Mouse (Mus musculus): ENCODE results near the gene Slc35f6. TPM values are rescaled to one million over a fixed set of nuclear protein-coding genes. Genes with fewer than 3 reads are reported as not detected.

The Slc35f6 gene
- polyA plus RNA-seq, 1 experiment = 29.4 TPM

- no peak overlapping the region for H3K27ac ChIP-seq (ENCODE audit: control insufficient read depth, insufficient read depth, low read depth, low read length)
- H3K27me3 ChIP-seq (ENCODE audit: control insufficient read depth, insufficient read depth, low read length) = no peaks in the 10 kb centered on the region
- H3K4me3 ChIP-seq (ENCODE audit: control insufficient read depth, low read depth, low read length) = no peak overlapping the region
- peaks cover 6% of the 10 kb centered on the region for H3K4me1 ChIP-seq (ENCODE audit: control insufficient read depth, insufficient read depth, low read length)
- no peak for TF ChIP-seq CTCF (IDR thresholded peaks at IDR 0.05; ENCODE audit: control insufficient read depth, insufficient read depth, insufficient replicate concordance, low read depth, low read length)
- TF ChIP-seq POLR2A (IDR thresholded peaks at IDR 0.05; ENCODE audit: control insufficient read depth, low read depth, low read length) = no peak
- no peaks in the 10 kb centered on the region for H3K36me3 ChIP-seq (ENCODE audit: control insufficient read depth, insufficient read depth, low read length)
Observed at GRCm38 (mm10) chr5:30624908-30625307, 22.8 kb upstream of the Slc35f6 start.

DNA sequence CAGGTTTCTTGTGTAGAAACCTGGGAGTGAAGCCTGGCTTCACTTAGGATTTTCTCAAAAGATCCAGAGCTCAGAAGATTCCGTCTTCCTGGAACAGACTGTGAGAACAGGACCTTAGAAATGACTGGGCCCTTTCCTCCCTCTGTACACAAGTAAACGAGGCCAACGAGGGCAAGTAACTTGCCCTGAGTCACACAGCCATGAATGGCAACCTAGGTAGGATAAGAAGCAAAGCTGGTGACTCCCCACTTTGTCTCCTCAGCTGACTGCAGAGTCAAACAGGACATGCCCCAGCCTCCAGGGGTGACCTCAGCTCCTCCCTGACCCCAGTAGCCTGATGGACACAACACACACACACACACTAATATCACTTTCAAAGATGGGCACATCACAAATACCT, 22.4 kb upstream of the Slc35f6 start:
- Histone ChIP-seq H3K4me3 (ENCODE audit: control insufficient read depth, low read depth, low read length) (no peak overlapping the region), H3K36me3 (ENCODE audit: control insufficient read depth, insufficient read depth, low read length) (no peaks in the 10 kb centered on the region), H3K27me3 (ENCODE audit: control insufficient read depth, insufficient read depth, low read length) (no peaks in the 10 kb centered on the region), H3K27ac (ENCODE audit: control insufficient read depth, insufficient read depth, low read depth, low read length) (no peak overlapping the region), H3K4me1 (ENCODE audit: control insufficient read depth, insufficient read depth, low read length) (peaks cover 6% of the 10 kb centered on the region)
- TF ChIP-seq CTCF (IDR thresholded peaks at IDR 0.05; ENCODE audit: control insufficient read depth, insufficient read depth, insufficient replicate concordance, low read depth, low read length) (no peak), POLR2A (IDR thresholded peaks at IDR 0.05; ENCODE audit: control insufficient read depth, low read depth, low read length) (no peak)

DNA sequence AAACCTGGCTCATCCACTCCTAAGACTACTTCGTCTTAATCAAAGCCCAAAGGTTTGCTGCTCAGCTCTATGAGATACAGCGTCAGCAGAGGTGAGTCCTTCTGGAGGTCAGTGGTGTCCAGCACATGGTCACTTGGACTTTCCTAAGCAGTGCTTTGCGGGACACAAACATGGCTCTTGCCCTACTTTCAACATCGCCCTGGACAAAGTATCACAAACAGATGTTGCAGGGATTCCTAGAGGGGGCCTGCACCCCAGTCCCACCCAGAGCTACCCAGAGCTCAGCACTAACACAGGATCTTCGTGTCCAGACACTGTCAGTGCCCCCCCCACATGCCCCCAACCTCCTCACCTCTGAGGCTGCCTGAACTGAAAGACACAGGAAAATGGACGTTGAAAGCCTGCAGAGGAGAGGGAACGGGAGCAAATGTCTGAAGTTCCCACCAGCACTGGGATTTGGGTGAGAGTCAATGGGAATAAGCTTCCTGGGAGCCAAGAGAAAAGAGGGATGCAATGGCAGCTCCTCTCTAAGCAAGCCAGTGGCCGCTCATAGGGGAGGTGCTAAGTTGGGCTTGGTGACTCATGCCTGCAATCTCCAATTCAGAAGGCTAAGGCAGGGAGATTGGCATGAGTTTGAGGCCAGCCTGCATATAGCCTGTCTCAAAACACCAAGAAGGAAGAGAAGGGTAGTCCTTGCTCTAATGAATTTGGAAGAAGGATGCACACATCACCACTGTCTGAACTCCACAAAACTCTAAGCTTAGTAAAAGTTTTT, 21.2 kb upstream of the Slc35f6 start:
- TF ChIP-seq POLR2A (IDR thresholded peaks at IDR 0.05; ENCODE audit: control insufficient read depth, low read depth, low read length) = no peak
- TF ChIP-seq CTCF (IDR thresholded peaks at IDR 0.05; ENCODE audit: control insufficient read depth, insufficient read depth, insufficient replicate concordance, low read depth, low read length) = no peak
- Histone ChIP-seq H3K4me3 (ENCODE audit: control insufficient read depth, low read depth, low read length) (no peak overlapping the region), H3K4me1 (ENCODE audit: control insufficient read depth, insufficient read depth, low read length) (peaks cover 6% of the 10 kb centered on the region), H3K27me3 (ENCODE audit: control insufficient read depth, insufficient read depth, low read length) (no peaks in the 10 kb centered on the region), H3K36me3 (ENCODE audit: control insufficient read depth, insufficient read depth, low read length) (no peaks in the 10 kb centered on the region), H3K27ac (ENCODE audit: control insufficient read depth, insufficient read depth, low read depth, low read length) (no peak overlapping the region)

DNA sequence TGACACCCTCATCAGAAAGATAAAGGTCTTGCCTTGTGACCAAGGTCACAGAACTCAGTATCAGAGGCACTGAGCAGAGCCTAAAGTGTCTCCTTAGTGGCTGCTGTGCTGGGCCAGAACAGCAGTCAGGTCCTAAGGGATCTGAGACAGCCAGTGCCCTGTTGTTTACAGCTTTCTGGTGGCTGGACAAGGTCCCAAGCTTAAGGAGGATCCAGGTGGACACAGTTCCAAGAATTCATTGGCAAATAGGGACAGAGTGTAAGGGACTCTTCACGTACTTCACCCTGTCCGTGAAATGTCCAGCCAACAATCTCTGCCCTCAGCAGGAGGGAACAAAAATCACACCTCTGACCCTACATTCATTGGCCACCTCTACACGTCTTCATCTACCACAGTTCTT, 19.2 kb upstream of the Slc35f6 start:
- Histone ChIP-seq H3K4me1 (ENCODE audit: control insufficient read depth, insufficient read depth, low read length) (no peaks in the 10 kb centered on the region), H3K36me3 (ENCODE audit: control insufficient read depth, insufficient read depth, low read length) (no peaks in the 10 kb centered on the region), H3K27ac (ENCODE audit: control insufficient read depth, insufficient read depth, low read depth, low read length) (no peak overlapping the region), H3K27me3 (ENCODE audit: control insufficient read depth, insufficient read depth, low read length) (no peaks in the 10 kb centered on the region), H3K4me3 (ENCODE audit: control insufficient read depth, low read depth, low read length) (no peak overlapping the region)
- TF ChIP-seq POLR2A (IDR thresholded peaks at IDR 0.05; ENCODE audit: control insufficient read depth, low read depth, low read length) (no peak), CTCF (IDR thresholded peaks at IDR 0.05; ENCODE audit: control insufficient read depth, insufficient read depth, insufficient replicate concordance, low read depth, low read length) (no peak)

DNA sequence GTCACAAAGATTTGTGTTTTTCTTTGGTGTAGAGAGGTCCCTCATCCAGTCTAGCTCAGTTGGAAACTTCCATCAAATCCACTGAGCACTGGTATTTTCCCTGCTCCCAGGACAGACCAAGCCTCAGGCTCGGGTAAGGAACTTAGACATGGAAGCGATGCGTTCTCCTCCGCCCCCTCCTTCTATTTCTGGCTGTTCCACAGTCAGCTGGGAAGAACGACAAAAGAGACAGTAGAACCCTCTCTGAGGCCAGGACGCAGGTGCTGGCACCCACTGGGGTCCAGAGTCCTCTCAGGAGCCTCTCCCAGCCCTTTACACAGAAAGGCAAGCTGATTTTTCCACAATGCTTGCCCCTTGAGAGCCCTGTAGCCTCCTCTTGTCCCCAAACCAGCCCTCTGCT, 17.3 kb upstream of the Slc35f6 start:
- Histone ChIP-seq H3K36me3 (ENCODE audit: control insufficient read depth, insufficient read depth, low read length) (no peaks in the 10 kb centered on the region), H3K4me3 (ENCODE audit: control insufficient read depth, low read depth, low read length) (no peak overlapping the region), H3K4me1 (ENCODE audit: control insufficient read depth, insufficient read depth, low read length) (no peaks in the 10 kb centered on the region), H3K27me3 (ENCODE audit: control insufficient read depth, insufficient read depth, low read length) (no peaks in the 10 kb centered on the region), H3K27ac (ENCODE audit: control insufficient read depth, insufficient read depth, low read depth, low read length) (no peak overlapping the region)
- TF ChIP-seq POLR2A (IDR thresholded peaks at IDR 0.05; ENCODE audit: control insufficient read depth, low read depth, low read length) = no peak
- TF ChIP-seq CTCF (IDR thresholded peaks at IDR 0.05; ENCODE audit: control insufficient read depth, insufficient read depth, insufficient replicate concordance, low read depth, low read length) = no peak

DNA sequence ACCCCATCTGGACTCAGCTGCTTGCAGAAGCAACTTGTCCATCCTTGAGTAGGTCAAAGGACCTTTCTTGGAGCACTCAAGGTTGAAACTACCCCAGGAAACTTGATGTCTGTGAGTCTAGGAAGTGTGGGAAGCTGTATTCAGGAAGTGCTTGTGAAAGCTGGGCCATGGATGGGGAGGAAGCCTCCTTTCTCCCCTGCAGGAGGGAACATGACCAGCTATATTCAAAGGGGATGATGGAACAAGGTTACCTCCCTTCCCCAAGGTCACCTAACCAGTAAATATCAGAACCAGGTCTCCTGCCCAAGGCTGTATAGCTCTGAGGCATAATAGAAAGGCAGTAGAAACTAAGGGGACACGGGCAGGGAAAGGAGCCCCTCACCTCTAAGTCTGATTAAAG, 15.6 kb upstream of the Slc35f6 start:
- Histone ChIP-seq H3K4me3 (ENCODE audit: control insufficient read depth, low read depth, low read length) (no peak overlapping the region), H3K27me3 (ENCODE audit: control insufficient read depth, insufficient read depth, low read length) (no peaks in the 10 kb centered on the region), H3K36me3 (ENCODE audit: control insufficient read depth, insufficient read depth, low read length) (no peaks in the 10 kb centered on the region), H3K27ac (ENCODE audit: control insufficient read depth, insufficient read depth, low read depth, low read length) (no peak overlapping the region), H3K4me1 (ENCODE audit: control insufficient read depth, insufficient read depth, low read length) (no peaks in the 10 kb centered on the region)
- TF ChIP-seq POLR2A (IDR thresholded peaks at IDR 0.05; ENCODE audit: control insufficient read depth, low read depth, low read length) (no peak), CTCF (IDR thresholded peaks at IDR 0.05; ENCODE audit: control insufficient read depth, insufficient read depth, insufficient replicate concordance, low read depth, low read length) (no peak)

DNA sequence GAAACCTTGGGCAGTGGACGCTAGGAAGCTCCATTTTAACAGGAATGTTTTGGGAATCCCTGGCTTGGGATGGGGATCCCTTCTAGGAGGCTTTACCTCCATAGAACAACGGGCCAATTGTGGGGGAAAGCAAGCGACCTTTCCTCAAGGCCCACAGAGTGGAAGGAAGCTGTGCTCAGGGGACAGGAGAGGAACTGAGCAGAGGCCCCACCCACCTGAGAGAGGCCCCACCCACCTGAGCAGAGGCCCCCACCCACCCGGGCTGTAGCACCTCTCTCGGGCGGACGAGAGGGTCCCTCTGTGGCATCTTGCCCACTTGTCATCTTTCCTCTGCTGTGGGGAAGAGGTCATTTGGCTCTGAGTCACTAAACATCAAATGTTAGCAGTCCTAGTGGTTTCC, 10.7 kb upstream of the Slc35f6 start:
- H3K27me3 ChIP-seq (ENCODE audit: control insufficient read depth, insufficient read depth, low read length) = no peaks in the 10 kb centered on the region

More for the DNA sequence above, 10.7 kb upstream of the Slc35f6 start:
- no peak for TF ChIP-seq CTCF (IDR thresholded peaks at IDR 0.05; ENCODE audit: control insufficient read depth, insufficient read depth, insufficient replicate concordance, low read depth, low read length)
- no peaks in the 10 kb centered on the region for H3K4me1 ChIP-seq (ENCODE audit: control insufficient read depth, insufficient read depth, low read length)
- no peak overlapping the region for H3K27ac ChIP-seq (ENCODE audit: control insufficient read depth, insufficient read depth, low read depth, low read length)
- H3K4me3 ChIP-seq (ENCODE audit: control insufficient read depth, low read depth, low read length) = no peak overlapping the region
- no peaks in the 10 kb centered on the region for H3K36me3 ChIP-seq (ENCODE audit: control insufficient read depth, insufficient read depth, low read length)

Data from testis, adult 2 months (tissue).